Mouse (Mus musculus): ENCODE measurements at regions not wholly inside any gene's neighbourhood (a gene's known extent, or its start where the extent isn't known, plus 50 kb on each side); places are given as distances from the start of the nearest gene placed in this dataset.

DNA sequence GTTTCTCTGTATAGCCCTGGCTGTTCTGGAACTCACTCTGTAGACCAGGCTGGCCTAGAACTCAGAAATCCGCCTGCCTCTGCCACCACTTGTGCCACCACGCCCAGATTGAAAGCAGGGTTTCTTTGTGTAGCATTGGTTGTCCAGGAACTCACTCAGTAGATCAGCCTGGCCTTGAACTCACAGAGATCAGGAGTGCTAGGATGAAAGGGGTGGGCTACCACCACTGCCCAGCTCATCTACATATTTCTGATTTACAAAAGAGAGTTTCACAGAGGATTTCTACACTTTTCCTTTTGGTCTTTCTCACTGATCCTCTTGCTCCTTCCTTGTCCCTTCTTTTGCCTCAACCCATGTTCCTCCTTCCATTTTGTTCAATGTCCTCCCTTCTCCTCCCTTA is 53.1 kb upstream of the Lbx1 start:
- TF ChIP-seq CTCF (conservative IDR thresholded peaks at IDR 0.05; ENCODE audit: insufficient read depth, insufficient read length, low read depth, low read length) (no peak), POLR2A (IDR thresholded peaks at IDR 0.05; ENCODE audit: low read depth, low read length) (no peak)

Data from kidney, adult 2 months (tissue).